Mouse (Mus musculus) CH12.LX (cell line): Measurements from ENCODE around the gene St8sia1. TPM values are rescaled to one million over a fixed set of nuclear protein-coding genes. Genes with fewer than 3 reads are reported as not detected.

Experiments
- DNase-seq: peaks from one replicate; pipeline ENCODE4 v3.0.0-alpha.2; 2013; ENCODE audit errors: extremely low read depth
- H3K27ac ChIP-seq: 2 replicates; pipeline ENCODE4 v1.5.1; 2012; ENCODE audit warnings: low read depth, mild to moderate bottlenecking, control low read depth, moderate library complexity; ENCODE audit not compliant: insufficient read depth
- H3K27me3 ChIP-seq: replicated peaks from 2 replicates; pipeline ENCODE3; 2012; ENCODE audit warnings: inconsistent platforms
- H3K36me3 ChIP-seq, 2 experiments: replicated peaks in 1 of 2; 2 replicates each; pipeline versions ENCODE3 to v1.6.1; 2012; ENCODE audit warnings: inconsistent platforms in 1 of 2, low read length in 1 of 2, mild to moderate bottlenecking in 1 of 2, mixed read lengths in 1 of 2, moderate library complexity in 1 of 2; ENCODE audit not compliant: control insufficient read depth in 1 of 2, insufficient read depth in 1 of 2
- H3K4me1 ChIP-seq, 2 experiments: 2 replicates each; pipeline ENCODE4 v1.6.1; 2012; ENCODE audit warnings: inconsistent platforms in 1 of 2, moderate library complexity in 1 of 2; ENCODE audit not compliant: insufficient read depth in 2 of 2, control insufficient read depth in 1 of 2
- H3K4me2 ChIP-seq: 2 replicates; pipeline ENCODE4 v1.6.1; 2012; ENCODE audit warnings: low read depth, mild to moderate bottlenecking, control low read depth; ENCODE audit not compliant: poor library complexity, insufficient read depth, severe bottlenecking
- H3K4me3 ChIP-seq, 3 experiments: fragments of 150-350 bp in 1 of 3; sonication (generic) in 1 of 3; replicated peaks in 1 of 3; 2 replicates each; pipeline versions ENCODE3 to v1.5.1; 2011 to 2012; ENCODE audit warnings: low read depth in 2 of 3, low read length in 2 of 3, mild to moderate bottlenecking in 2 of 3, moderate library complexity in 2 of 3, control low read depth in 1 of 3, improper control_type of control experiment in 1 of 3, inconsistent platforms in 1 of 3, mixed read lengths in 1 of 3; ENCODE audit not compliant: poor library complexity in 1 of 3
- H3K79me2 ChIP-seq: replicated peaks from 2 replicates; pipeline ENCODE4 v1.6.1; 2012; ENCODE audit warnings: mild to moderate bottlenecking, moderate library complexity; ENCODE audit not compliant: control insufficient read depth, poor library complexity, insufficient read depth, severe bottlenecking; ENCODE audit errors: extremely low read depth
- H3K9ac ChIP-seq: 2 replicates; pipeline ENCODE4 v1.6.1; 2012; ENCODE audit warnings: low read depth, mild to moderate bottlenecking, control low read depth, moderate library complexity; ENCODE audit not compliant: insufficient read depth
- H3K9me3 ChIP-seq: replicated peaks from 2 replicates; pipeline ENCODE3; 2012; ENCODE audit warnings: low read length, inconsistent platforms, mixed read lengths
- CHD1 ChIP-seq: IDR thresholded peaks from 2 replicates; pipeline ENCODE4 v1.6.1; 2012; ENCODE audit warnings: low read depth, low read length, improper control_type of control experiment, inconsistent platforms
- CHD2 ChIP-seq: IDR thresholded peaks from 2 replicates; pipeline ENCODE4 v1.6.1; 2011; ENCODE audit warnings: low read length, improper control_type of control experiment
- CTCF ChIP-seq, 2 experiments: IDR thresholded peaks in 1 of 2; conservative IDR thresholded peaks in 1 of 2; 2 replicates each; pipeline ENCODE4 v1.5.1; 2011 to 2012; ENCODE audit warnings: low read depth in 2 of 2, low read length in 2 of 2, improper control_type of control experiment in 1 of 2, inconsistent platforms in 1 of 2, mild to moderate bottlenecking in 1 of 2, moderate library complexity in 1 of 2
- ELF1 ChIP-seq: IDR thresholded peaks from 2 replicates; pipeline ENCODE4 v1.6.1; 2014; ENCODE audit warnings: low read depth, mild to moderate bottlenecking, inconsistent platforms, low read length, improper control_type of control experiment
- EP300 ChIP-seq: IDR thresholded peaks from 2 replicates; pipeline ENCODE4 v1.6.1; 2011; ENCODE audit warnings: low read length, improper control_type of control experiment
- ETS1 ChIP-seq: conservative IDR thresholded peaks from 2 replicates; pipeline ENCODE4 v1.6.1; 2012; ENCODE audit warnings: low read depth, mild to moderate bottlenecking, inconsistent platforms, low read length, improper control_type of control experiment, moderate library complexity
- HCFC1 ChIP-seq: IDR thresholded peaks from 2 replicates; pipeline ENCODE4 v1.6.1; 2012; ENCODE audit warnings: low read depth, mild to moderate bottlenecking, inconsistent platforms, low read length, improper control_type of control experiment
- JUN ChIP-seq: IDR thresholded peaks from 2 replicates; pipeline ENCODE4 v1.6.1; 2011; ENCODE audit warnings: low read depth, mild to moderate bottlenecking, low read length, improper control_type of control experiment, moderate library complexity; ENCODE audit not compliant: insufficient read depth
- JUND ChIP-seq: conservative IDR thresholded peaks from 2 replicates; pipeline ENCODE4 v1.6.1; 2011; ENCODE audit warnings: low read depth, low read length, improper control_type of control experiment
- MAFK ChIP-seq: IDR thresholded peaks from 2 replicates; pipeline ENCODE4 v1.6.1; 2011; ENCODE audit warnings: low read length, improper control_type of control experiment; ENCODE audit not compliant: insufficient replicate concordance
- MAX ChIP-seq: IDR thresholded peaks from 2 replicates; pipeline ENCODE4 v1.6.1; 2011; ENCODE audit warnings: low read length, improper control_type of control experiment
- MAZ ChIP-seq: IDR thresholded peaks from 2 replicates; pipeline ENCODE4 v1.6.1; 2012; ENCODE audit warnings: low read depth, mild to moderate bottlenecking, inconsistent platforms, low read length, improper control_type of control experiment, moderate library complexity
- MEF2A ChIP-seq: IDR thresholded peaks from 2 replicates; pipeline ENCODE4 v1.6.1; 2014; ENCODE audit warnings: low read depth, mild to moderate bottlenecking, inconsistent platforms, low read length, improper control_type of control experiment, borderline replicate concordance
- MXI1 ChIP-seq: IDR thresholded peaks from 2 replicates; pipeline ENCODE4 v1.6.1; 2011; ENCODE audit warnings: mild to moderate bottlenecking, low read depth, low read length, improper control_type of control experiment
- MYC ChIP-seq: IDR thresholded peaks from 2 replicates; pipeline ENCODE4 v1.6.1; 2011; ENCODE audit warnings: low read depth, mild to moderate bottlenecking, improper control_type of control experiment, low read length
- NELFE ChIP-seq: IDR thresholded peaks from 2 replicates; pipeline ENCODE4 v1.6.1; 2011; ENCODE audit warnings: low read depth, low read length, improper control_type of control experiment
- NRF1 ChIP-seq: IDR thresholded peaks from 2 replicates; pipeline ENCODE4 v1.6.1; 2014; ENCODE audit warnings: low read depth, mild to moderate bottlenecking, inconsistent platforms, low read length, improper control_type of control experiment, moderate library complexity
- PAX5 ChIP-seq: IDR thresholded peaks from 2 replicates; pipeline ENCODE4 v1.6.1; 2012; ENCODE audit warnings: low read length, inconsistent platforms, mixed read lengths
- POLR2A ChIP-seq: IDR thresholded peaks from 2 replicates; pipeline ENCODE4 v1.6.1; 2011; ENCODE audit warnings: low read depth, mild to moderate bottlenecking, improper control_type of control experiment, low read length
- POLR2AphosphoS2 ChIP-seq: IDR thresholded peaks from 2 replicates; pipeline ENCODE4 v1.6.1; 2011; ENCODE audit warnings: low read depth, low read length, improper control_type of control experiment
- RCOR1 ChIP-seq: conservative IDR thresholded peaks from 2 replicates; pipeline ENCODE4 v1.6.1; 2012; ENCODE audit warnings: low read depth, mild to moderate bottlenecking, inconsistent platforms, low read length, improper control_type of control experiment
- SIN3A ChIP-seq: IDR thresholded peaks from 2 replicates; pipeline ENCODE4 v1.6.1; 2012; ENCODE audit warnings: low read length, improper control_type of control experiment, inconsistent platforms
- SMC3 ChIP-seq: IDR thresholded peaks from 2 replicates; pipeline ENCODE4 v1.6.1; 2011; ENCODE audit warnings: low read depth, low read length, improper control_type of control experiment
- TBP ChIP-seq: conservative IDR thresholded peaks from 2 replicates; pipeline ENCODE4 v1.6.1; 2011; ENCODE audit warnings: low read depth, low read length, improper control_type of control experiment
- TCF12 ChIP-seq: IDR thresholded peaks from 2 replicates; pipeline ENCODE4 v1.6.1; 2014; ENCODE audit warnings: low read depth, mild to moderate bottlenecking, inconsistent platforms, low read length, improper control_type of control experiment
- UBTF ChIP-seq: IDR thresholded peaks from 2 replicates; pipeline ENCODE4 v1.6.1; 2012; ENCODE audit warnings: low read depth, mild to moderate bottlenecking, inconsistent platforms, low read length, improper control_type of control experiment, moderate library complexity
- USF2 ChIP-seq: conservative IDR thresholded peaks from 2 replicates; pipeline ENCODE4 v1.6.1; 2011; ENCODE audit warnings: low read depth, low read length, improper control_type of control experiment
- ZKSCAN1 ChIP-seq: IDR thresholded peaks from 2 replicates; pipeline ENCODE4 v1.6.1; 2012; ENCODE audit warnings: low read depth, inconsistent platforms, low read length, improper control_type of control experiment, borderline replicate concordance
- ZMIZ1 ChIP-seq: IDR thresholded peaks from 2 replicates; pipeline ENCODE4 v1.6.1; 2012; ENCODE audit warnings: low read depth, mild to moderate bottlenecking, inconsistent platforms, low read length, improper control_type of control experiment
- ZNF384 ChIP-seq: IDR thresholded peaks from 2 replicates; pipeline ENCODE4 v1.6.1; 2012; ENCODE audit warnings: low read depth, low read length, improper control_type of control experiment, inconsistent platforms
- dilution Hi-C: fragments of 300-500 bp; cut with MboI; formaldehyde crosslinking; loops from 2 replicates; pipeline ENCODE4 v1.14.3; 2020; ENCODE audit warnings: low sequenced_read_pairs; ENCODE audit not compliant: extremely low pct_unique_long_range_greater_than_20kb, extremely low pct_ligation_motif_present
- in situ Hi-C: fragments of 300-500 bp; cut with MboI; formaldehyde crosslinking; loops from 3 replicates; pipeline ENCODE4 v1.14.3; 2019; ENCODE audit warnings: low sequenced_read_pairs, low pct_ligation_motif_present, low pct_unique_long_range_greater_than_20kb, mixed read lengths
- polyA plus RNA-seq: library from polyadenylated mRNA; unstranded; fragments of >175 nt; gene quantifications from 2 replicates; pipeline ENCODE4 v1.2.1, GENCODE M21; 2012; ENCODE audit warnings: low read depth; ENCODE audit not compliant: insufficient read length
- total RNA-seq, 2 experiments: library from RNA; depleted of rRNA; stranded (reverse); fragments of 300-350 nt in 1 of 2; fragments of >200 nt in 1 of 2; gene quantifications; 2 replicates each; pipeline ENCODE4 v1.2.3; 2012 to 2014

St8sia1 gene
- total and polyA plus RNA-seq, 3 experiments = 0.13 to 0.51 (median 0.20) TPM

- Histone ChIP-seq H3K4me1 (peaks cover 2 to 28% of the 10 kb centered on the region in 2 experiments; a peak in 3 of 4 replicates), H3K9me3 (no peaks in the 10 kb centered on the region), H3K4me3 (no peak overlapping the region), H3K9ac (no peak overlapping the region), H3K27me3 (no peaks in the 10 kb centered on the region), H3K4me2 (no peak overlapping the region), H3K79me2 (no peaks in the 10 kb centered on the region), H3K27ac (no peak overlapping the region), H3K36me3 (no peaks in the 10 kb centered on the region)
- dilution Hi-C loops = no loop called here
- no peak for DNase-seq
- in situ Hi-C loops = no loop called here
- TF ChIP-seq MAFK (no peak), JUN (no peak), POLR2A (no peak), SMC3 (no peak), HCFC1 (no peak), USF2 (no peak), ETS1 (no peak), ELF1 (no peak), NELFE (no peak), ZKSCAN1 (no peak), PAX5 (no peak), MYC (no peak), EP300 (no peak), CHD1 (no peak), ZMIZ1 (no peak), POLR2AphosphoS2 (no peak), MEF2A (no peak), ZNF384 (no peak), MXI1 (no peak), RCOR1 (no peak)
- TF ChIP-seq, all 38 proteins: peak for 0
These were observed 23.2 kb downstream of the St8sia1 start for GRCm38 (mm10) chr6:142941078-142941477.

GRCm38 (mm10) chr6:142938549-142939345 is 25.5 kb downstream of the St8sia1 start:
- Histone ChIP-seq H3K36me3 (no peaks in the 10 kb centered on the region), H3K27ac (no peak overlapping the region), H3K9me3 (no peaks in the 10 kb centered on the region), H3K27me3 (no peaks in the 10 kb centered on the region), H3K4me3 (no peak overlapping the region), H3K9ac (no peak overlapping the region), H3K79me2 (no peaks in the 10 kb centered on the region), H3K4me1 (peaks cover 2 to 26% of the 10 kb centered on the region in 2 experiments; a peak in 3 of 4 replicates), H3K4me2 (no peak overlapping the region)
- in situ Hi-C loops = no loop called here
- DNase-seq = no peak
- TF ChIP-seq USF2 (no peak), CHD2 (no peak), RCOR1 (no peak), MAX (no peak), TCF12 (no peak), SIN3A (no peak), POLR2A (no peak), TBP (no peak), MAZ (no peak), JUND (no peak), MYC (no peak), MEF2A (no peak), ELF1 (no peak), ZKSCAN1 (no peak), ZMIZ1 (no peak), HCFC1 (no peak), SMC3 (no peak), UBTF (no peak), CTCF (conservative IDR thresholded peaks at IDR 0.05 in 1 of 2, IDR thresholded peaks at IDR 0.05 in 1 of 2; ENCODE audit: low read depth in 2 of 2, low read length in 2 of 2) (no peak), NRF1 (no peak)
- dilution Hi-C loops = no loop called here
